Mouse (Mus musculus): ENCODE measurements at regions not wholly inside any gene's neighbourhood (a gene's known extent, or its start where the extent isn't known, plus 50 kb on each side); places are given as distances from the start of the nearest gene placed in this dataset.

GRCm38 (mm10) chr10:91376683-91377082 is 195.6 kb upstream of the Tmpo start:
- no peak for DNase-seq (ENCODE audit: low spot score)
- Histone ChIP-seq H3K9ac (replicated peaks; ENCODE audit: low read depth, low read length) (no peak overlapping the region), H3K4me1 (ENCODE audit: control insufficient read depth, insufficient read depth) (no peaks in the 10 kb centered on the region), H3K4me3 (ENCODE audit: low read depth, low read length) (no peak overlapping the region), H3K27ac (ENCODE audit: low read depth) (no peak overlapping the region), H3K9me3 (replicated peaks; ENCODE audit: control insufficient read depth, low read length) (no peaks in the 10 kb centered on the region), H3K27me3 (ENCODE audit: control insufficient read depth, insufficient read depth, low read length) (no peaks in the 10 kb centered on the region), H3K36me3 (replicated peaks; ENCODE audit: control insufficient read depth, insufficient read depth, low read length) (no peaks in the 10 kb centered on the region), H3K4me2 (ENCODE audit: low read depth, low read length) (no peak overlapping the region)
- ATAC-seq (ENCODE audit: insufficient read depth, low read depth) = no peak
- TF ChIP-seq CTCF (IDR thresholded peaks at IDR 0.05; ENCODE audit: low read depth) (no peak), EP300 (IDR thresholded peaks at IDR 0.05; ENCODE audit: low read depth) (no peak)
- WGBS = 86% methylated on average over 3 of the region's 3 CpGs

DNA sequence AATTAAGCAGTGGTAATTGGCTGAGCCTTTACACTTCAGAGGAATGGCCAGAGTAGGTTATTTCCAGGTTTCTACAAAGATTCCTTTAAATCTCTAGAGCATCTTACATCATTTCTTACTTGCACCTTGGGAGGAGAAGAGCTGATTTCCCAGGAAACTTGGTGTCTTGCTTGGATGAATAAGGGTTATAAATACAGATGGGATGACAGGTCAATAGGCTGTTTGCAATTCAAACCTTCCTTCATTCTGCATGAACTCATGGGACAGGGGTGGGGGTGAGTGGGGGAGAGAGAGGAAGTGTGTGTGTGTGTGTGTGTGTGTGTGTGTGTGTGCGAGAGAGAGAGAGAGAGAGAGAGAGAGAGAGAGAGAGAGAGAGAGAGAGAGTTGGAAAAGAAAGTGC is 186.4 kb upstream of the Tmpo start:
- no peak overlapping the region for H3K4me3 ChIP-seq (ENCODE audit: low read depth, low read length)
- H3K9ac ChIP-seq (replicated peaks; ENCODE audit: low read depth, low read length) = no peak overlapping the region
- H3K4me2 ChIP-seq (ENCODE audit: low read depth, low read length) = no peak overlapping the region
- no peaks in the 10 kb centered on the region for H3K4me1 ChIP-seq (ENCODE audit: control insufficient read depth, insufficient read depth)
- WGBS = 71% methylated on average over 1 of the region's 1 CpGs
- H3K27ac ChIP-seq (ENCODE audit: low read depth) = no peak overlapping the region
- no peaks in the 10 kb centered on the region for H3K36me3 ChIP-seq (replicated peaks; ENCODE audit: control insufficient read depth, insufficient read depth, low read length)
- no peaks in the 10 kb centered on the region for H3K27me3 ChIP-seq (ENCODE audit: control insufficient read depth, insufficient read depth, low read length)
- ATAC-seq (ENCODE audit: insufficient read depth, low read depth) = no peak
- no peaks in the 10 kb centered on the region for H3K9me3 ChIP-seq (replicated peaks; ENCODE audit: control insufficient read depth, low read length)
- no peak for TF ChIP-seq CTCF (IDR thresholded peaks at IDR 0.05; ENCODE audit: low read depth)
- TF ChIP-seq EP300 (IDR thresholded peaks at IDR 0.05; ENCODE audit: low read depth) = no peak
- DNase-seq (ENCODE audit: low spot score) = no peak

DNA sequence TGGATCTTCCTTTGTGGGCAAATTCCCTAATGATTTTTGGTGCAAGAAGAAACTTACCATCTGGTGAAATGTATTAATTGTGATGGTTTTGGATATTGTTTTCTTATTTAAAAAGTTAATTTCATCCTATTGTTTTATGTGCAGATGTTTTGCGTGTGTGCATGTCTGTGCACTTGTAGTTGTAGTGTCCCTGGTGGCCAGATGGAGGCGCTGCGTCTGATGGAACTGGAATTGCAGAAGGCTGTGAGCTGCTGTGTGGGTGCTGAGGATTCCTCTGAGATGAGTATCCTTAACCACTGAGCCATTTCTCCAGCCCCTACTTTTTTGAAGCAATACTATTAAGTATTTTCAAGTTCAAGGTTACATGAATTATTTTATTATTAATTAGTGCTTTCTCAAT is 181.5 kb upstream of the Tmpo start:
- no peaks in the 10 kb centered on the region for H3K36me3 ChIP-seq (replicated peaks; ENCODE audit: control insufficient read depth, insufficient read depth, low read length)
- WGBS = 67% methylated on average over 3 of the region's 3 CpGs
- H3K4me1 ChIP-seq (ENCODE audit: control insufficient read depth, insufficient read depth) = no peaks in the 10 kb centered on the region
- DNase-seq (ENCODE audit: low spot score) (no peak), ATAC-seq (ENCODE audit: insufficient read depth, low read depth) (no peak)
- H3K9ac ChIP-seq (replicated peaks; ENCODE audit: low read depth, low read length) = no peak overlapping the region
- H3K4me2 ChIP-seq (ENCODE audit: low read depth, low read length) = no peak overlapping the region
- H3K9me3 ChIP-seq (replicated peaks; ENCODE audit: control insufficient read depth, low read length) = no peaks in the 10 kb centered on the region
- TF ChIP-seq EP300 (IDR thresholded peaks at IDR 0.05; ENCODE audit: low read depth) (no peak), CTCF (IDR thresholded peaks at IDR 0.05; ENCODE audit: low read depth) (no peak)
- H3K27ac ChIP-seq (ENCODE audit: low read depth) = no peak overlapping the region
- H3K27me3 ChIP-seq (ENCODE audit: control insufficient read depth, insufficient read depth, low read length) = no peaks in the 10 kb centered on the region
- H3K4me3 ChIP-seq (ENCODE audit: low read depth, low read length) = no peak overlapping the region

DNA sequence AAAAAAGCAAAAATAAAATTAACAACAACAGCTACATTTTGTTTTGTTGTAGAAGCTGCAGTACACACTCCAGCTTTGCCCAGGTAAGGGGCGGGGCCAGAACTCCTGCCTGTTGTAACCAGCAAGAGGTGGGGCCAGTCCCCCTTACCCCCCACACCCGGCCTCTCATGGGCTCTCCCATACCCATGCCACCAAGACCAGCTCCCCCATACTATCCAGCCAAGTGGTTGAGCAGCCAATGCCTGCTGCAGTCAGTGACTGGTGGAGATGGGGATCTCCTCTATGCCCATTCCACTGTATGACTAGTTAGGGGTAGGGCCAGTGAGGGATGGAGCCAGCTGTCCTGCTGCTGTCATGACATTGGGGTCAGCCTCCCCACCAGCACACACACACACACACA is 180.5 kb upstream of the Tmpo start:
- Histone ChIP-seq H3K4me1 (ENCODE audit: control insufficient read depth, insufficient read depth) (no peaks in the 10 kb centered on the region), H3K9me3 (replicated peaks; ENCODE audit: control insufficient read depth, low read length) (no peaks in the 10 kb centered on the region), H3K9ac (replicated peaks; ENCODE audit: low read depth, low read length) (no peak overlapping the region), H3K27ac (ENCODE audit: low read depth) (no peak overlapping the region), H3K36me3 (replicated peaks; ENCODE audit: control insufficient read depth, insufficient read depth, low read length) (no peaks in the 10 kb centered on the region), H3K27me3 (ENCODE audit: control insufficient read depth, insufficient read depth, low read length) (no peaks in the 10 kb centered on the region), H3K4me2 (ENCODE audit: low read depth, low read length) (no peak overlapping the region), H3K4me3 (ENCODE audit: low read depth, low read length) (no peak overlapping the region)
- WGBS = 72% methylated on average over 2 of the region's 2 CpGs
- TF ChIP-seq EP300 (IDR thresholded peaks at IDR 0.05; ENCODE audit: low read depth) = no peak
- no peak for TF ChIP-seq CTCF (IDR thresholded peaks at IDR 0.05; ENCODE audit: low read depth)
- DNase-seq (ENCODE audit: low spot score) = no peak
- ATAC-seq (ENCODE audit: insufficient read depth, low read depth) = no peak

GRCm38 (mm10) chr10:91345465-91345864 is 164.3 kb upstream of the Tmpo start:
- H3K36me3 ChIP-seq (replicated peaks; ENCODE audit: control insufficient read depth, insufficient read depth, low read length) = no peaks in the 10 kb centered on the region
- WGBS = 75% methylated on average over 5 of the region's 5 CpGs
- H3K9me3 ChIP-seq (replicated peaks; ENCODE audit: control insufficient read depth, low read length) = no peaks in the 10 kb centered on the region
- ATAC-seq (ENCODE audit: insufficient read depth, low read depth) (no peak), DNase-seq (ENCODE audit: low spot score) (no peak)
- H3K9ac ChIP-seq (replicated peaks; ENCODE audit: low read depth, low read length) = no peak overlapping the region
- H3K27me3 ChIP-seq (ENCODE audit: control insufficient read depth, insufficient read depth, low read length) = no peaks in the 10 kb centered on the region
- H3K4me1 ChIP-seq (ENCODE audit: control insufficient read depth, insufficient read depth) = no peaks in the 10 kb centered on the region
- H3K27ac ChIP-seq (ENCODE audit: low read depth) = no peak overlapping the region
- H3K4me2 ChIP-seq (ENCODE audit: low read depth, low read length) = no peak overlapping the region
- no peak overlapping the region for H3K4me3 ChIP-seq (ENCODE audit: low read depth, low read length)
- TF ChIP-seq EP300 (IDR thresholded peaks at IDR 0.05; ENCODE audit: low read depth) = no peak
- TF ChIP-seq CTCF (IDR thresholded peaks at IDR 0.05; ENCODE audit: low read depth) = no peak

DNA sequence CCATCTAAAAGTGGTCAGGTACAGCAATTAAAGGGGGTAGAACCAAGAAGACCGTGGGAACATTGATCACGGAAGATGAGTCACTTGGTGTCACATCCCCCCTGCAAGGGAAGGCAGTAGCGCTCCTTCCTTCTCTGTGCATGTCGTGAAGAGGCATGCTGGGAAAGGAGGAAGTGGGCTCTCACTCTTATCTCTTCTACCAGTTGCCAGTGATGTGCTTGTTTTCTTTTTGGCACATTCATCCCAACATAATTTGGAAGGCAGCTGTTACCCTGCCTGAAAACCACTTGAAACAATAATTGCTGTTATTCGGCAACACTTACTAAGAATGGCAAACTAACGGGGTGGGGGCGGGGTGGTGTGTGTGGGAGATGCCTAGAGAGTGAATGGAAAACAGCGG is 161.0 kb upstream of the Tmpo start:
- ATAC-seq (ENCODE audit: insufficient read depth, low read depth) = no peak
- no peak overlapping the region for H3K4me3 ChIP-seq (ENCODE audit: low read depth, low read length)

More for the DNA sequence above, 161.0 kb upstream of the Tmpo start:
- Histone ChIP-seq H3K4me1 (ENCODE audit: control insufficient read depth, insufficient read depth) (no peaks in the 10 kb centered on the region), H3K9me3 (replicated peaks; ENCODE audit: control insufficient read depth, low read length) (no peaks in the 10 kb centered on the region), H3K27me3 (ENCODE audit: control insufficient read depth, insufficient read depth, low read length) (no peaks in the 10 kb centered on the region), H3K9ac (replicated peaks; ENCODE audit: low read depth, low read length) (no peak overlapping the region), H3K36me3 (replicated peaks; ENCODE audit: control insufficient read depth, insufficient read depth, low read length) (no peaks in the 10 kb centered on the region), H3K27ac (ENCODE audit: low read depth) (no peak overlapping the region), H3K4me2 (ENCODE audit: low read depth, low read length) (no peak overlapping the region)
- 46% methylated on average over 7 of the region's 8 CpGs for WGBS
- TF ChIP-seq CTCF (IDR thresholded peaks at IDR 0.05; ENCODE audit: low read depth) (no peak), EP300 (IDR thresholded peaks at IDR 0.05; ENCODE audit: low read depth) (no peak)
- no peak for DNase-seq (ENCODE audit: low spot score)
